Mouse (Mus musculus) retina, postnatal 7 days (tissue): ENCODE results near the gene Rac3.
"Not testable (repeated sequence)": the region's sequence is repeated elsewhere in the genome, so short reads cannot be mapped to it uniquely, and the experiment has no call there.

ENCODE experiments used
- DNase-seq: peaks from one replicate; pipeline ENCODE4 v3.0.0-alpha.2; 2012; ENCODE audit warnings: low read depth, low spot score

Rac3 gene

GRCm38 (mm10) chr11:120721124-120722066 is at the start of gene Rac3:
Gene Rac3 (plus strand): TSS chr11:120721470.
- no peak for DNase-seq

GRCm38 (mm10) chr11:120672687-120673593 is 48.3 kb upstream of the Rac3 start, which contains the start of gene Aspscr1:
Gene Aspscr1 (plus strand): TSS chr11:120672973.
- peak; percentile 87 for DNase-seq

GRCm38 (mm10) chr11:120673594-120674122 is 47.6 kb upstream of the Rac3 start:
- no peak for DNase-seq

GRCm38 (mm10) chr11:120675875-120676274 is 45.4 kb upstream of the Rac3 start:
- not testable (repeated sequence) for DNase-seq

GRCm38 (mm10) chr11:120676951-120677350 is 44.3 kb upstream of the Rac3 start:
- DNase-seq = no peak

- no peak for DNase-seq
These were observed 41.4 kb upstream of the Rac3 start for GRCm38 (mm10) chr11:120679909-120680308.

GRCm38 (mm10) chr11:120682683-120683082 is 38.6 kb upstream of the Rac3 start:
- DNase-seq = no peak

- DNase-seq = no peak
These were observed 37.7 kb upstream of the Rac3 start for GRCm38 (mm10) chr11:120683536-120683935.

GRCm38 (mm10) chr11:120684086-120684485 is 37.2 kb upstream of the Rac3 start:
- DNase-seq = no peak

- no peak for DNase-seq
These were observed 36.6 kb upstream of the Rac3 start for GRCm38 (mm10) chr11:120684660-120685059.

- DNase-seq = no peak
These were observed 34.5 kb upstream of the Rac3 start for GRCm38 (mm10) chr11:120686650-120687272.

GRCm38 (mm10) chr11:120689365-120689764 is 31.9 kb upstream of the Rac3 start:
- no peak for DNase-seq

- no peak for DNase-seq
These were observed 28.7 kb upstream of the Rac3 start for GRCm38 (mm10) chr11:120692471-120693011.

- no peak for DNase-seq
These were observed 27.8 kb upstream of the Rac3 start for GRCm38 (mm10) chr11:120693461-120693860.

GRCm38 (mm10) chr11:120695184-120695583 is 26.1 kb upstream of the Rac3 start:
- no peak for DNase-seq

GRCm38 (mm10) chr11:120695641-120696040 is 25.6 kb upstream of the Rac3 start:
- DNase-seq = no peak

- DNase-seq = no peak
These were observed 24.7 kb upstream of the Rac3 start for GRCm38 (mm10) chr11:120696568-120696967.

GRCm38 (mm10) chr11:120697741-120698140 is 23.5 kb upstream of the Rac3 start:
- no peak for DNase-seq

GRCm38 (mm10) chr11:120703696-120704454 is 17.4 kb upstream of the Rac3 start:
- no peak for DNase-seq
